Mouse (Mus musculus) MEL (cell line): ENCODE results near the gene Usp36. TPM values are rescaled to one million over a fixed set of nuclear protein-coding genes. Genes with fewer than 3 reads are reported as not detected.

Experiments
- DNase-seq: peaks from one replicate; pipeline ENCODE4 v3.0.0; 2011; ENCODE audit warnings: low read depth, low spot score
- H3K27ac ChIP-seq: 2 replicates; pipeline ENCODE4 v1.5.1; 2012; ENCODE audit warnings: low read depth, mild to moderate bottlenecking, control low read depth, low read length, moderate library complexity; ENCODE audit not compliant: control insufficient read depth
- H3K27me3 ChIP-seq, 2 experiments: fragments of 150-350 bp in 1 of 2; sonication (generic) in 1 of 2; 2 replicates each; pipeline ENCODE4 v1.6.1; 2012; ENCODE audit warnings: low read length in 2 of 2, mild to moderate bottlenecking in 2 of 2, improper control_type of control experiment in 1 of 2, moderate library complexity in 1 of 2; ENCODE audit not compliant: insufficient read depth in 2 of 2, control insufficient read depth in 1 of 2
- H3K36me3 ChIP-seq, 2 experiments: 2 replicates each; pipeline ENCODE4 v1.6.1; 2012 to 2014; ENCODE audit warnings: low read length in 2 of 2, improper control_type of control experiment in 1 of 2, inconsistent platforms in 1 of 2, mild to moderate bottlenecking in 1 of 2; ENCODE audit not compliant: insufficient read depth in 2 of 2, control insufficient read depth in 1 of 2
- H3K4me1 ChIP-seq, 2 experiments: fragments of 150-350 bp in 1 of 2; sonication (generic) in 1 of 2; 2 replicates each; pipeline ENCODE4 v1.6.1; 2012; ENCODE audit warnings: low read length in 2 of 2, improper control_type of control experiment in 1 of 2, mild to moderate bottlenecking in 1 of 2; ENCODE audit not compliant: insufficient read depth in 2 of 2, control insufficient read depth in 1 of 2
- H3K4me3 ChIP-seq, 2 experiments: fragments of 150-350 bp in 1 of 2; sonication (generic) in 1 of 2; 2 replicates each; pipeline ENCODE4 v1.5.1; 2012; ENCODE audit warnings: low read depth in 2 of 2, low read length in 2 of 2, mild to moderate bottlenecking in 2 of 2, moderate library complexity in 2 of 2, control low read depth in 1 of 2, improper control_type of control experiment in 1 of 2; ENCODE audit not compliant: control insufficient read depth in 1 of 2, insufficient read depth in 1 of 2
- H3K79me2 ChIP-seq: 2 replicates; pipeline ENCODE4 v1.6.1; 2012; ENCODE audit warnings: mild to moderate bottlenecking, low read length, moderate library complexity; ENCODE audit not compliant: control insufficient read depth, poor library complexity, insufficient read depth
- H3K9ac ChIP-seq: 2 replicates; pipeline ENCODE4 v1.6.1; 2012; ENCODE audit warnings: low read depth, mild to moderate bottlenecking, control low read depth, low read length, moderate library complexity; ENCODE audit not compliant: control insufficient read depth, poor library complexity, severe bottlenecking
- H3K9me3 ChIP-seq: fragments of 150-350 bp; sonication (generic); replicated peaks from 2 replicates; pipeline ENCODE4 v1.6.1; 2012; ENCODE audit warnings: mild to moderate bottlenecking, low read length, improper control_type of control experiment, moderate library complexity; ENCODE audit not compliant: insufficient read depth
- E2F4 ChIP-seq: IDR thresholded peaks from 2 replicates; pipeline ENCODE4 v1.6.1; 2011; ENCODE audit warnings: low read depth, low read length, improper control_type of control experiment, borderline replicate concordance
- JUND ChIP-seq: IDR thresholded peaks from 2 replicates; pipeline ENCODE4 v1.6.1; 2011; ENCODE audit warnings: low read depth, mild to moderate bottlenecking, improper control_type of control experiment, low read length
- KAT2A ChIP-seq: conservative IDR thresholded peaks from 2 replicates; pipeline ENCODE4 v1.6.1; 2012; ENCODE audit warnings: low read depth, low read length, improper control_type of control experiment, inconsistent platforms
- MAFK ChIP-seq: IDR thresholded peaks from 2 replicates; pipeline ENCODE4 v1.6.1; 2011; ENCODE audit warnings: low read depth, mild to moderate bottlenecking, low read length, improper control_type of control experiment, borderline replicate concordance
- MAZ ChIP-seq: IDR thresholded peaks from 2 replicates; pipeline ENCODE4 v1.6.1; 2012; ENCODE audit warnings: low read depth, mild to moderate bottlenecking, inconsistent platforms, low read length, improper control_type of control experiment
- MYB ChIP-seq: IDR thresholded peaks from 2 replicates; pipeline ENCODE4 v1.6.1; 2011; ENCODE audit warnings: mild to moderate bottlenecking, low read depth, low read length, improper control_type of control experiment
- NRF1 ChIP-seq: IDR thresholded peaks from 2 replicates; pipeline ENCODE4 v1.6.1; 2014; ENCODE audit warnings: low read depth, mild to moderate bottlenecking, inconsistent platforms, low read length, improper control_type of control experiment, moderate library complexity; ENCODE audit not compliant: poor library complexity, insufficient read depth, severe bottlenecking
- POLR2AphosphoS2 ChIP-seq: IDR thresholded peaks from 2 replicates; pipeline ENCODE4 v1.6.1; 2011; ENCODE audit warnings: low read length, improper control_type of control experiment
- polyA plus RNA-seq, 2 experiments: library from polyadenylated mRNA; stranded (reverse) in 1 of 2; unstranded in 1 of 2; fragments of >175 nt in 1 of 2; fragments of >200 nt in 1 of 2; gene quantifications; 2 replicates each; pipeline versions ENCODE4 v1.2.1 to v1.2.4; 2012; ENCODE audit warnings: low replicate concordance in 2 of 2, low read depth in 1 of 2; ENCODE audit not compliant: insufficient read length in 2 of 2, insufficient read depth in 1 of 2, missing spikeins in 1 of 2
- total RNA-seq: library from RNA; depleted of rRNA; stranded (reverse); fragments of 300-350 nt; gene quantifications from 2 replicates; pipeline ENCODE4 v1.2.3, GENCODE M21; 2012

Usp36 gene
- total and polyA plus RNA-seq, 3 experiments = 24.8 to 89.6 (median 50.7) TPM

DNA sequence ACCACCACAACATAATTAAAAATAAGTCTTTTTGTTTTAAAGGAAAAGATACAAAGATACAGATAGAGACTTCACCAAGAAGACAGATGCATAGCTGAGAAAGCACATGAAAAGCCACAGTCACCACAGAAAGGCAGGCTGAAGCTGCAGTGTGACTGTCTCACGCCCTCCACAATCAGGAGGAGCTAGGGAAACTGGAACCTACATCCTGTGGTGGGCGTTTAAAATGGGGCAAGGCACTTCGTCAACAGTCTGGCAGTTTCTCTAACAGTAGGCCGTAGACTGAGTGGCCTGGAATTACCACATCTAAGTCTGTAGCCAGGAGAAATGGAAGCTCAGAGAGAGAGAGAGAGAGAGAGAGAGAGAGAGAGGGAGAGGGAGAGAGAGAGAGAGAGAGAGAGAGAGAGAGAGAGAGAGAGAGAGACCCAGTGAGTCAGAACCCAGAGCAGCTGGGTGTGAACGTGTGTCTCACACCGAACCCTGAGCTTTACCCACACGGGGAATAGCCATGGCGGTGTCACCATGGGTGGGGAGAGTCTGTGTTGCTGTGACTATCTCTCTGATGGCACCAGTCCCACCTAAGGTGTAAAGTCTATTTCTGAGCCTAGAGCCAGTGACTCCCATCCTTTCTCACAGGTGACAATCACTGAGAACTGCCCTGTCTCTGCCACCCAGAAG, 47.6 kb upstream of the Usp36 start:
- H3K9ac ChIP-seq = no peak overlapping the region
- H3K27me3 ChIP-seq = peaks cover 9 to 18% of the 10 kb centered on the region in 2 experiments
- H3K79me2 ChIP-seq = no peaks in the 10 kb centered on the region
- no peaks in the 10 kb centered on the region for H3K9me3 ChIP-seq
- no peak overlapping the region for H3K27ac ChIP-seq
- no peak overlapping the region for H3K4me3 ChIP-seq
- no peaks in the 10 kb centered on the region for H3K4me1 ChIP-seq
- no peak for TF ChIP-seq MAZ
- no peak for TF ChIP-seq E2F4
- TF ChIP-seq JUND = no peak
- no peak for TF ChIP-seq POLR2AphosphoS2
- TF ChIP-seq MAFK = no peak
- no peak for TF ChIP-seq KAT2A
- TF ChIP-seq NRF1 = no peak
- H3K36me3 ChIP-seq = no peaks in the 10 kb centered on the region
- no peak for DNase-seq

DNA sequence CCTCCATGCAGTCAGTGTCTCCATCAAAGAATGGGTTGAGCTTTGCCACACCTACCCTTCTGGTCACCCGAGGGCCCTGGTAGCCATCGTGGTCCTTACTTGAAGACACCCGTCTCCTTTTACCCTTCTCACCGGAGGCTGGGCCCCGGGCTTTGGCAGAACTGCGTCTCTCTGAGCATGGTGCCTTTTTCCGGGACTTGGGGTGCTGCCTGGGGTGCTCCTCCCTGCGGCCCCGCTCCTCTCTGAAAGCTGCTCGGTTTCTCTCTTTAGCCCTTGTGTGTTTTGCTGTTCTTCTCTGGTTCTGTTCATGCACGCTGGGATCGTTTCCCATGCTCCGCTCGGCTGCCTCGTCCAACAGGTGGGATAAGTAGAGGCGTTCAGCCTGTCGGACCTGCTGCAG, 43.4 kb upstream of the Usp36 start:
- H3K9ac ChIP-seq = no peak overlapping the region
- no peaks in the 10 kb centered on the region for H3K4me1 ChIP-seq
- H3K27ac ChIP-seq = no peak overlapping the region
- TF ChIP-seq NRF1 = no peak
- TF ChIP-seq MAZ = no peak
- TF ChIP-seq, all 39 proteins: peak for 0
- H3K9me3 ChIP-seq = no peaks in the 10 kb centered on the region
- no peak for DNase-seq
- H3K36me3 ChIP-seq = no peaks in the 10 kb centered on the region
- H3K79me2 ChIP-seq = no peaks in the 10 kb centered on the region
- peaks cover 2 to 4% of the 10 kb centered on the region in 2 experiments; a peak in 2 of 4 replicates for H3K27me3 ChIP-seq
- H3K4me3 ChIP-seq = no peak overlapping the region

DNA sequence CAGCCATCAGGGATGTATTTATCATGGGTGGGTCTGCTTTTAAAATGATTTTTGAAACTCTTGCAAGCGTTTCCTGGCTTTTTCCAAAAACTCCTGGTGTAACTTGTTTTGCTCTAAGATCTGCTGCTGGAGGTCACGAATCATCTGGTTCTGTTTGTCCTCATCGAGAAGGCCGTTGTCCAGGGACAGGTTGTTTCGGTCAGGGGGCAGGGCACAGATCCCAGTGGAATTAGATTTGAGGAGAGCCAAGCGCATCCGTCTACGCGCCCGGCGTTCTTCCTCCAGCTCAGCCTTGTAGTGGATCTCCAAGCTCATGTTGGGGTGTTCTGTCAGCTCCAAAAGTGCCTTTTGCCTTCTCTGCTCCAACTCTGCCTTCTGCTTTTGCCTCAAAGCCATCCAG, 42.3 kb upstream of the Usp36 start:
- TF ChIP-seq MYB = no peak
- TF ChIP-seq, all 39 proteins: peak for 0
- no peak overlapping the region for H3K4me3 ChIP-seq
- H3K9me3 ChIP-seq = no peaks in the 10 kb centered on the region
- H3K79me2 ChIP-seq = no peaks in the 10 kb centered on the region
- no peak for DNase-seq
- peaks cover 0 to 1% of the 10 kb centered on the region in 2 experiments; a peak in 1 of 4 replicates for H3K27me3 ChIP-seq
- H3K27ac ChIP-seq = no peak overlapping the region
- no peak overlapping the region for H3K9ac ChIP-seq
- no peaks in the 10 kb centered on the region for H3K36me3 ChIP-seq
- no peaks in the 10 kb centered on the region for H3K4me1 ChIP-seq
